Mouse (Mus musculus): ENCODE results near the gene Scube2. TPM values are rescaled to one million over a fixed set of nuclear protein-coding genes. Genes with fewer than 3 reads are reported as not detected.

Gene Scube2
- polyA plus RNA-seq, 1 experiment: 0.22 TPM

DNA sequence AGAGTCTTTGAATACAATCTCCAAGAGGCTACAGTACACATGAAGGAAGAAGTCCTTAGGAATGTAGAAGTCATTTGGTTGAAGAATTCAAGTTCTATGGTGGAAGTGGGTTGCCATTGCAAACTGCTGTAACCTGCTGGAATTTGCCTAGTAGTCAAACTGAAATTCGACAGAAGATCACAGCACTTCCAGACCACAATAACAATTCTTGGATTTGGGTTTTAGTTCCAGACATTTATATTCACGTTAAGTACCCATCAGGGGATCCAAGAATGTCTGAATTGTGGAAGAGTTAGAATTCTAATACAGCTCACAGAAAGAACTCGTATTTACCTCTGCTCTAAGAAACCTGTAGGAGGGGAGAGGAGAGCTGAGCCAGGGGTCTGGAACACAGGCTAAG is 14.9 kb downstream of the Scube2 start:
- Histone ChIP-seq H3K4me1 (ENCODE audit: control insufficient read depth, insufficient read depth, low read length) (no peaks in the 10 kb centered on the region), H3K27ac (ENCODE audit: insufficient read depth, low read length) (no peak overlapping the region), H3K36me3 (ENCODE audit: control insufficient read depth, insufficient read depth, low read length, poor library complexity, severe bottlenecking) (no peaks in the 10 kb centered on the region), H3K9me3 (replicated peaks; ENCODE audit: control insufficient read depth, insufficient read depth, low read length, poor library complexity, severe bottlenecking) (no peaks in the 10 kb centered on the region), H3K27me3 (ENCODE audit: control insufficient read depth, insufficient read depth, low read length, poor library complexity, severe bottlenecking) (no peaks in the 10 kb centered on the region), H3K4me3 (ENCODE audit: low read depth, low read length) (no peak overlapping the region), H3K9ac (ENCODE audit: low read depth, poor library complexity, severe bottlenecking) (no peak overlapping the region)
- no peak for TF ChIP-seq CTCF (IDR thresholded peaks at IDR 0.05; ENCODE audit: low read depth, low read length)
- no peak for TF ChIP-seq POLR2A (IDR thresholded peaks at IDR 0.05; ENCODE audit: insufficient read depth, low read length)
- TF ChIP-seq EP300 (IDR thresholded peaks at IDR 0.05; ENCODE audit: insufficient read depth, low read depth, low read length): no peak

GRCm38 (mm10) chr7:109849750-109850434 is 15.6 kb downstream of the Scube2 start:
- Histone ChIP-seq H3K4me3 (ENCODE audit: low read depth, low read length) (no peak overlapping the region), H3K9me3 (replicated peaks; ENCODE audit: control insufficient read depth, insufficient read depth, low read length, poor library complexity, severe bottlenecking) (no peaks in the 10 kb centered on the region), H3K4me1 (ENCODE audit: control insufficient read depth, insufficient read depth, low read length) (no peaks in the 10 kb centered on the region), H3K27me3 (ENCODE audit: control insufficient read depth, insufficient read depth, low read length, poor library complexity, severe bottlenecking) (no peaks in the 10 kb centered on the region), H3K36me3 (ENCODE audit: control insufficient read depth, insufficient read depth, low read length, poor library complexity, severe bottlenecking) (no peaks in the 10 kb centered on the region), H3K27ac (ENCODE audit: insufficient read depth, low read length) (no peak overlapping the region), H3K9ac (ENCODE audit: low read depth, poor library complexity, severe bottlenecking) (no peak overlapping the region)
- TF ChIP-seq CTCF (IDR thresholded peaks at IDR 0.05; ENCODE audit: low read depth, low read length) (no peak), EP300 (IDR thresholded peaks at IDR 0.05; ENCODE audit: insufficient read depth, low read depth, low read length) (no peak), POLR2A (IDR thresholded peaks at IDR 0.05; ENCODE audit: insufficient read depth, low read length) (no peak)

DNA sequence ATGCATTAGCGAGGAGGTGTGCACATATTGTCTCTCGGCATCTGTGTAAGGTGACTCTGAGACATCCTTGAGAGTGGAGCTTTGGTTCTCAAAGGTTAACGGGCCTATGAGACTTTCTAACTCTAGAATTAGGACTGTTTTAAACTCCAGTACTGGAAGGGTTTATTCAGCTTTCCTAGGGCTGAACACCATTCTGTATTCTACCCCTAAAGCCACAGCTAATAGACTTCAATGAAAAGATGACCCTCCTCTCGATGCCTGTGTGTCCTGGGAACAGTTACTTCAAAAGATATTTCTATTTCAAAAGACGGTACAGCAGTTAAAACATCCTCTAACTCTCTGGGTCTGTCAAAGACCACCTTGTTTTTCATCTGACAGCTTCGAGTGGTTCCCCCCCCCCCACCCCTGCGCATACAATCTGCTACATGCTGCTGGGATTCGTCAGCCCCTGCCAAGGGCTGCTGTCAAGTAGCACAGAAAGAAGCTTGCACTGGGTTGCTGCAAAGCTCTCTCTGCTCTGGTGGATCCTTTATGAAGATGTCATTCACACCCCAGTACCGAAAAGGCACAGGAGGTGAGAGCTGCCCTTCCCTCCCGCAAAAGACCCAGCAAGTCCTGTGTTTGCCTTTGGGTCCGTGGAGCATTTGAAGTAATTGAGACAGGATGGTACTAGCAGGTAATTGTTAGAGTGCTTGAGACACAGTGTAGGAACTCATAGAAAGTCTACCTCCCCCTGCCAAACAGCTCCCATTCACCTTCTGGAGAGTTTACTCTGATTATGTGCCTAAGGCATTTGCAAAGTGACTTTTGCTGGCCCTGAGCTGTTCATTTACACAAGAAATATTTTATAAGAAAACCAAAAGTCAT is 16.4 kb downstream of the Scube2 start:
- H3K4me1 ChIP-seq (ENCODE audit: control insufficient read depth, insufficient read depth, low read length): no peaks in the 10 kb centered on the region
- no peaks in the 10 kb centered on the region for H3K36me3 ChIP-seq (ENCODE audit: control insufficient read depth, insufficient read depth, low read length, poor library complexity, severe bottlenecking)
- no peak overlapping the region for H3K27ac ChIP-seq (ENCODE audit: insufficient read depth, low read length)
- H3K9me3 ChIP-seq (replicated peaks; ENCODE audit: control insufficient read depth, insufficient read depth, low read length, poor library complexity, severe bottlenecking): no peaks in the 10 kb centered on the region
- TF ChIP-seq EP300 (IDR thresholded peaks at IDR 0.05; ENCODE audit: insufficient read depth, low read depth, low read length): no peak
- no peak for TF ChIP-seq CTCF (IDR thresholded peaks at IDR 0.05; ENCODE audit: low read depth, low read length)
- TF ChIP-seq POLR2A (IDR thresholded peaks at IDR 0.05; ENCODE audit: insufficient read depth, low read length): no peak
- no peaks in the 10 kb centered on the region for H3K27me3 ChIP-seq (ENCODE audit: control insufficient read depth, insufficient read depth, low read length, poor library complexity, severe bottlenecking)
- no peak overlapping the region for H3K4me3 ChIP-seq (ENCODE audit: low read depth, low read length)
- no peak overlapping the region for H3K9ac ChIP-seq (ENCODE audit: low read depth, poor library complexity, severe bottlenecking)

DNA sequence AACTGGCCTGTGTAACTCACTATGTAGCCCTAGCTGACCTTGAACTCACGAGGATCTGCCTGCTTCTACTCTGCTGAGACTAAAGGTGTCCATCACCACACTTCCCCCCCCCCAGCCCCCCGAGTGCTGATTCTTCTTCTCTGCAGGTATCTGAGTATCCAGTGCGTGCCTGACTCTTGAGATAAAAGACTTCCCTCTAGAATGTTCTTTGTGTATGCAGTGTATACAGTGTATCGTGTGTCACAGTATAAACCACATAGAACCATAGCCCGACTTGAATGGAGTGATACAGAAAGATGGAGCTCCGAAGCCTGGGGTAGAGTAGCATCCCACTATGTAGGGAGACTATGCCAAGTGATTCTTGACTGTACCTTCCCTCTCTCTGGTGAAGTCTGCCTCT is 21.4 kb downstream of the Scube2 start:
- no peaks in the 10 kb centered on the region for H3K27me3 ChIP-seq (ENCODE audit: control insufficient read depth, insufficient read depth, low read length, poor library complexity, severe bottlenecking)
- no peaks in the 10 kb centered on the region for H3K36me3 ChIP-seq (ENCODE audit: control insufficient read depth, insufficient read depth, low read length, poor library complexity, severe bottlenecking)
- H3K27ac ChIP-seq (ENCODE audit: insufficient read depth, low read length): no peak overlapping the region
- no peak overlapping the region for H3K4me3 ChIP-seq (ENCODE audit: low read depth, low read length)
- H3K9me3 ChIP-seq (replicated peaks; ENCODE audit: control insufficient read depth, insufficient read depth, low read length, poor library complexity, severe bottlenecking): no peaks in the 10 kb centered on the region
- no peak overlapping the region for H3K9ac ChIP-seq (ENCODE audit: low read depth, poor library complexity, severe bottlenecking)
- TF ChIP-seq POLR2A (IDR thresholded peaks at IDR 0.05; ENCODE audit: insufficient read depth, low read length) (no peak), EP300 (IDR thresholded peaks at IDR 0.05; ENCODE audit: insufficient read depth, low read depth, low read length) (no peak), CTCF (IDR thresholded peaks at IDR 0.05; ENCODE audit: low read depth, low read length) (no peak)
- H3K4me1 ChIP-seq (ENCODE audit: control insufficient read depth, insufficient read depth, low read length): no peaks in the 10 kb centered on the region

DNA sequence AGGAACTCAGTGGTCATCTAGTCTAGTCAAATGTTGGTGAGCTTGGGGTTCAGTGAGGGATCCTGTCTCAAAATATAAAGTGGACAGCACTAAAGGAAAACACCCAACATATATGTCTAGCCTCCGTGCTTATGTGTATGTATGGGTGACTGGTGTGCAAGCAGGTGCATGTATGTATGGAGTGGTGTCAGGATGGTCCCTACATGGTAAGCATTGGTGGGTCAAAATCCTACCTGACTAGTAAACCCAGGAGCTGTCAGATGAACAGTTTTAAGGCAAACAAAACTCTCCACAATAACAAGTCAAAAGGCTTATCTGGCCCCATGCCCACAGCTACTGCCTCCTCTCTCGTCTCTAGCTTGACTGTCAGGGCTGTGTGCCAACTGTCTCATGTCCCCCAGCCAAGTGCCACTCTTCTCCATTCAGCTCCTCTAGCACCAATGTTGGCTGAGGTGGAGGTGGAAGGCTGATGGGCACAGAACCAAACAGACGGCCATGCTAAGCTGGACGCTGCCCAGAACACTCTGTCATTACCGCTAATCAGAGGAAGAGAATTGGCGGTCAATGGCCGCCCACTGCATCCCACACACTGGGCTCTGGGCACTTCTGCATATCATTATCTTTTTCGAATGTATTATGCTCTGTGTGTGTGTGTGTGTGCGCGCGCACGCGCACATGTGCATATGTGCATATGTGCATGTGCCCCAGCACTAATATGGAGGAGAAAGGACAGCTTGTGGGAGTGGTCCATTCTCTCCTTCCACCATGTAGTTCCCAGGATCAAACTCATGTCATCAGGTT is 23.7 kb downstream of the Scube2 start:
- Histone ChIP-seq H3K36me3 (ENCODE audit: control insufficient read depth, insufficient read depth, low read length, poor library complexity, severe bottlenecking) (no peaks in the 10 kb centered on the region), H3K27me3 (ENCODE audit: control insufficient read depth, insufficient read depth, low read length, poor library complexity, severe bottlenecking) (no peaks in the 10 kb centered on the region), H3K27ac (ENCODE audit: insufficient read depth, low read length) (no peak overlapping the region), H3K4me3 (ENCODE audit: low read depth, low read length) (no peak overlapping the region), H3K9me3 (replicated peaks; ENCODE audit: control insufficient read depth, insufficient read depth, low read length, poor library complexity, severe bottlenecking) (no peaks in the 10 kb centered on the region), H3K9ac (ENCODE audit: low read depth, poor library complexity, severe bottlenecking) (no peak overlapping the region), H3K4me1 (ENCODE audit: control insufficient read depth, insufficient read depth, low read length) (no peaks in the 10 kb centered on the region)
- TF ChIP-seq CTCF (IDR thresholded peaks at IDR 0.05; ENCODE audit: low read depth, low read length) (no peak), EP300 (IDR thresholded peaks at IDR 0.05; ENCODE audit: insufficient read depth, low read depth, low read length) (no peak), POLR2A (IDR thresholded peaks at IDR 0.05; ENCODE audit: insufficient read depth, low read length) (no peak)

All from ES-Bruce4 (cell line).